Mouse (Mus musculus) kidney, embryonic 16.5 days (tissue): Measurements from ENCODE around the gene Prickle4. TPM values are rescaled to one million over a fixed set of nuclear protein-coding genes. Genes with fewer than 3 reads are reported as not detected.
"Not testable (repeated sequence)": the region's sequence is repeated elsewhere in the genome, so short reads cannot be mapped to it uniquely, and the experiment has no call there.

Experiments
- ATAC-seq: fragments of 200-750 bp; cut with Nextera tagmentation; 2 replicates; pipeline ENCODE4 v1.8.0; 2017; ENCODE audit warnings: moderate TSS enrichment; ENCODE audit not compliant: low FRiP score, low TSS enrichment
- H3K27ac ChIP-seq: fragments of 300-500 bp; sonication (generic); 2 replicates; pipeline ENCODE4 v1.5.1; 2014; ENCODE audit warnings: low read length
- H3K27me3 ChIP-seq: fragments of 300-500 bp; sonication (generic); 2 replicates; pipeline ENCODE4 v1.6.1; 2014; ENCODE audit warnings: low read length, control low read depth, mixed read lengths; ENCODE audit not compliant: insufficient read depth
- H3K36me3 ChIP-seq: fragments of 300-500 bp; sonication (generic); 2 replicates; pipeline ENCODE4 v1.6.1; 2014; ENCODE audit warnings: low read length, control low read depth, mixed read lengths; ENCODE audit not compliant: insufficient read depth
- H3K4me1 ChIP-seq: fragments of 300-500 bp; sonication (generic); 2 replicates; pipeline ENCODE4 v1.6.1; 2014; ENCODE audit warnings: low read length, control low read depth, mixed read lengths; ENCODE audit not compliant: insufficient read depth
- H3K4me2 ChIP-seq: fragments of 300-500 bp; sonication (generic); replicated peaks from 2 replicates; pipeline ENCODE4 v1.6.1; 2014; ENCODE audit warnings: low read depth, low read length
- H3K4me3 ChIP-seq: fragments of 300-500 bp; sonication (generic); 2 replicates; pipeline ENCODE4 v1.5.1; 2014; ENCODE audit warnings: mild to moderate bottlenecking, low read length
- H3K9ac ChIP-seq: fragments of 300-500 bp; sonication (generic); replicated peaks from 2 replicates; pipeline ENCODE4 v1.6.1; 2014; ENCODE audit warnings: low read length
- H3K9me3 ChIP-seq: fragments of 300-500 bp; sonication (generic); 2 replicates; pipeline ENCODE4 v1.6.1; 2016; ENCODE audit warnings: low read length, control low read depth
- WGBS: fragments of 180-500 bp; shearing (Covaris S2); extraction: QIAGEN DNeasy Blood & Tissue Kit; methylation state at CpG from one replicate; pipeline ENCODE4 v1.1.7; 2014; 5-methylcytosine and 5-hydroxymethylcytosine counted together
- polyA plus RNA-seq: library from polyadenylated mRNA; unstranded; fragments of >200 nt; fragmentation: Nextera tagmentation; extraction: Ambion mirVana; gene quantifications from 2 replicates; pipeline ENCODE4 v1.2.1, GENCODE M21; 2015

Prickle4 gene
- polyA plus RNA-seq, 1 experiment from 2014 or later: 1.3 TPM

GRCm38 (mm10) chr17:47676581-47676980 is 18.0 kb downstream of the Prickle4 start:
- no peak overlapping the region for H3K27ac ChIP-seq
- H3K4me2 ChIP-seq: no peak overlapping the region
- no peaks in the 10 kb centered on the region for H3K27me3 ChIP-seq
- 20% methylated on average over 9 of the region's 9 CpGs for WGBS
- no peak overlapping the region for H3K4me3 ChIP-seq
- no peak for ATAC-seq
- H3K9me3 ChIP-seq: no peaks in the 10 kb centered on the region
- peaks cover 26% of the 10 kb centered on the region for H3K36me3 ChIP-seq
- no peak overlapping the region for H3K9ac ChIP-seq
- H3K4me1 ChIP-seq: peaks cover 24% of the 10 kb centered on the region

- Histone ChIP-seq H3K4me1 (peaks cover 18% of the 10 kb centered on the region), H3K9ac (peak overlapping the region; percentile 65), H3K9me3 (no peaks in the 10 kb centered on the region), H3K4me3 (peak overlapping the region; percentile 53), H3K27me3 (0 out of 2 replicates have a peak, but pooled peaks cover 5% of the 10 kb centered on the region), H3K36me3 (peaks cover 7% of the 10 kb centered on the region), H3K4me2 (peak overlapping the region; percentile 92), H3K27ac (no peak overlapping the region)
- ATAC-seq: peak; percentile 91
- 4% methylated on average over 62 of the region's 68 CpGs for WGBS
Observed at GRCm38 (mm10) chr17:47672311-47673111, 22.0 kb downstream of the Prickle4 start.

- WGBS: 10% methylated on average over 14 of the region's 14 CpGs
- peak; percentile 31 for ATAC-seq
- Histone ChIP-seq H3K4me2 (peak overlapping the region; percentile 92), H3K27ac (no peak overlapping the region), H3K9ac (peak overlapping the region; percentile 65), H3K4me3 (peak overlapping the region; percentile 53), H3K4me1 (peaks cover 17% of the 10 kb centered on the region), H3K36me3 (peaks cover 7% of the 10 kb centered on the region), H3K9me3 (no peaks in the 10 kb centered on the region), H3K27me3 (0 out of 2 replicates have a peak, but pooled peaks cover 5% of the 10 kb centered on the region)
Observed at GRCm38 (mm10) chr17:47671988-47672310, 22.6 kb downstream of the Prickle4 start.

- WGBS: 73% methylated on average over 4 of the region's 4 CpGs
- 0 out of 2 replicates have a peak, but pooled peaks cover 5% of the 10 kb centered on the region for H3K27me3 ChIP-seq
- no peak for ATAC-seq
Observed at GRCm38 (mm10) chr17:47669166-47669565, 25.4 kb downstream of the Prickle4 start.

GRCm38 (mm10) chr17:47664474-47664873 is 30.1 kb downstream of the Prickle4 start:
- Histone ChIP-seq H3K4me2 (no peak overlapping the region), H3K9ac (no peak overlapping the region), H3K27ac (no peak overlapping the region), H3K9me3 (no peaks in the 10 kb centered on the region), H3K36me3 (no peaks in the 10 kb centered on the region), H3K27me3 (no peaks in the 10 kb centered on the region), H3K4me3 (no peak overlapping the region), H3K4me1 (no peaks in the 10 kb centered on the region)
- no peak for ATAC-seq
- 83% methylated on average over 7 of the region's 7 CpGs for WGBS

More at GRCm38 (mm10) chr17:47669166-47669565, 25.4 kb downstream of the Prickle4 start:
- Histone ChIP-seq H3K4me2 (no peak overlapping the region), H3K27ac (no peak overlapping the region), H3K36me3 (no peaks in the 10 kb centered on the region), H3K9me3 (no peaks in the 10 kb centered on the region), H3K4me3 (no peak overlapping the region), H3K4me1 (peaks cover 17% of the 10 kb centered on the region), H3K9ac (no peak overlapping the region)

GRCm38 (mm10) chr17:47663009-47663713 is 31.4 kb downstream of the Prickle4 start:
- Histone ChIP-seq H3K27ac (no peak overlapping the region), H3K9me3 (no peaks in the 10 kb centered on the region), H3K4me3 (no peak overlapping the region), H3K36me3 (no peaks in the 10 kb centered on the region), H3K4me2 (no peak overlapping the region), H3K9ac (no peak overlapping the region), H3K4me1 (no peaks in the 10 kb centered on the region), H3K27me3 (no peaks in the 10 kb centered on the region)
- no peak for ATAC-seq
- WGBS: 75% methylated on average over 9 of the region's 9 CpGs

GRCm38 (mm10) chr17:47658741-47659243 is 35.7 kb downstream of the Prickle4 start:
- ATAC-seq: no peak
- H3K27ac ChIP-seq: no peak overlapping the region
- H3K9me3 ChIP-seq: no peaks in the 10 kb centered on the region
- no peaks in the 10 kb centered on the region for H3K36me3 ChIP-seq
- H3K9ac ChIP-seq: no peak overlapping the region
- no peaks in the 10 kb centered on the region for H3K4me1 ChIP-seq
- no peak overlapping the region for H3K4me3 ChIP-seq
- H3K27me3 ChIP-seq: no peaks in the 10 kb centered on the region
- 88% methylated on average over 3 of the region's 3 CpGs for WGBS
- no peak overlapping the region for H3K4me2 ChIP-seq

GRCm38 (mm10) chr17:47657901-47658300 is 36.6 kb downstream of the Prickle4 start:
- Histone ChIP-seq H3K36me3 (no peaks in the 10 kb centered on the region), H3K4me2 (no peak overlapping the region), H3K27ac (no peak overlapping the region), H3K9me3 (no peaks in the 10 kb centered on the region), H3K4me1 (no peaks in the 10 kb centered on the region), H3K9ac (no peak overlapping the region), H3K4me3 (no peak overlapping the region), H3K27me3 (no peaks in the 10 kb centered on the region)
- no peak for ATAC-seq
- 79% methylated on average over 4 of the region's 4 CpGs for WGBS

- no peak for ATAC-seq
- H3K4me3 ChIP-seq: no peak overlapping the region
- no peak overlapping the region for H3K4me2 ChIP-seq
- H3K9ac ChIP-seq: no peak overlapping the region
- no peaks in the 10 kb centered on the region for H3K36me3 ChIP-seq
- no peaks in the 10 kb centered on the region for H3K9me3 ChIP-seq
- H3K27me3 ChIP-seq: no peaks in the 10 kb centered on the region
- H3K27ac ChIP-seq: no peak overlapping the region
- no peaks in the 10 kb centered on the region for H3K4me1 ChIP-seq
- WGBS: 78% methylated on average over 5 of the region's 5 CpGs
Observed at GRCm38 (mm10) chr17:47655697-47656096, 38.8 kb downstream of the Prickle4 start.

GRCm38 (mm10) chr17:47654346-47654745 is 40.2 kb downstream of the Prickle4 start:
- H3K27me3 ChIP-seq, H3K36me3 ChIP-seq, ATAC-seq, H3K9me3 ChIP-seq, H3K4me3 ChIP-seq, H3K9ac ChIP-seq, H3K27ac ChIP-seq, H3K4me2 ChIP-seq, H3K4me1 ChIP-seq: not testable (repeated sequence)
- WGBS: 95% methylated on average over 8 of the region's 8 CpGs
